In genomic region chr8:72134756-72135445, GRCm38 (mm10) we compare ENCODE assay signal across 8 mouse cellular contexts. TPM values are rescaled to one million over a fixed set of nuclear protein-coding genes. Genes with fewer than 3 reads are reported as not detected.
DNase-seq lines count a peak whose midpoint lies in the region; ATAC-seq and TF ChIP-seq lines count a peak whose summit lies in the region.

Tpm4 (plus strand) TSS chr8:72134975.

- TF ChIP-seq EP300 in liver, embryonic 14.5 days (IDR thresholded peaks at IDR 0.05; ENCODE audit: low read depth), result no peak

- TF ChIP-seq POLR2A in bone marrow, adult 2 months (IDR thresholded peaks at IDR 0.05; ENCODE audit: borderline replicate concordance, control insufficient read depth, low read depth, low read length), result peak; percentile 89

- H3K4me1 ChIP-seq in bone marrow, adult 2 months (ENCODE audit: control insufficient read depth, insufficient read depth, low read length), result peaks cover 5% of the 10 kb centered on the region; the same call in 1 of the 2 replicates
- peaks cover 42% of the 10 kb centered on the region for H3K4me1 ChIP-seq in heart, embryonic 15.5 days (replicated peaks)
- H3K4me1 ChIP-seq in liver, embryonic 14.5 days (replicated peaks; ENCODE audit: control insufficient read depth in 2 of 2, insufficient read depth in 2 of 2, low read length in 1 of 2), result peaks cover 0 to 15% of the 10 kb centered on the region in 2 experiments; a peak in 3 of 4 replicates
- peaks cover 10% of the 10 kb centered on the region for H3K4me1 ChIP-seq in stomach, embryonic 15.5 days

- H3K9me3 ChIP-seq in heart, embryonic 15.5 days (replicated peaks), result no peaks in the 10 kb centered on the region
- no peaks in the 10 kb centered on the region for H3K9me3 ChIP-seq in liver, embryonic 14.5 days (ENCODE audit: control insufficient read depth, low read length)
- no peaks in the 10 kb centered on the region for H3K9me3 ChIP-seq in stomach, embryonic 15.5 days

- peaks cover 47% of the 10 kb centered on the region for H3K79me2 ChIP-seq in C2C12 (ENCODE audit: control insufficient read depth, insufficient read depth)

- WGBS in bone marrow, adult 2 months, result 6% methylated on average over 46 of the region's 49 CpGs
- WGBS in heart, embryonic 15.5 days, result 1% methylated on average over 49 of the region's 49 CpGs
- WGBS in liver, embryonic 14.5 days (ENCODE audit: insufficient replicate concordance), result 2% methylated on average over 46 of the region's 49 CpGs
- under 1% methylated on average over 32 of the region's 49 CpGs for WGBS in stomach, embryonic 15.5 days

- H3K27me3 ChIP-seq in C2C12 (ENCODE audit: control insufficient read depth, insufficient read depth, insufficient read length), result no peaks in the 10 kb centered on the region
- H3K27me3 ChIP-seq in heart, embryonic 15.5 days, result no peaks in the 10 kb centered on the region
- peaks cover 24% of the 10 kb centered on the region for H3K27me3 ChIP-seq in liver, embryonic 14.5 days (ENCODE audit: control insufficient read depth, insufficient read depth, low read length)
- no peaks in the 10 kb centered on the region for H3K27me3 ChIP-seq in stomach, embryonic 15.5 days (replicated peaks)

- H3K4me2 ChIP-seq in heart, embryonic 15.5 days, result peak within 1 kb of the TSS; percentile 87
- H3K4me2 ChIP-seq in liver, embryonic 14.5 days (ENCODE audit: low read depth), result peak within 1 kb of the TSS; percentile 73
- peak within 1 kb of the TSS; percentile 76 for H3K4me2 ChIP-seq in stomach, embryonic 15.5 days

- H3K27ac ChIP-seq in bone marrow, adult 2 months (ENCODE audit: control insufficient read depth, insufficient read depth, low read depth, low read length, poor library complexity), result peak within 1 kb of the TSS; percentile 96
- H3K27ac ChIP-seq in heart, embryonic 15.5 days, result peak within 1 kb of the TSS; percentile 99
- H3K27ac ChIP-seq in liver, embryonic 14.5 days, result peak within 1 kb of the TSS; percentile 39; the same call in 1 of the 2 replicates
- peak within 1 kb of the TSS; percentile 99 for H3K27ac ChIP-seq in stomach, embryonic 15.5 days

- TF ChIP-seq CTCF in C2C12 (IDR thresholded peaks at IDR 0.05; ENCODE audit: control insufficient read depth, insufficient read depth, insufficient read length), result no peak
- TF ChIP-seq CTCF in bone marrow, adult 2 months (IDR thresholded peaks at IDR 0.05; ENCODE audit: control insufficient read depth, insufficient read depth, low read length), result no peak
- no peak for TF ChIP-seq CTCF in liver, embryonic 14.5 days (IDR thresholded peaks at IDR 0.05; ENCODE audit: low read depth)

- H3ac ChIP-seq in C2C12 (ENCODE audit: control insufficient read depth, insufficient read length, low read depth), result peak within 1 kb of the TSS; percentile 99

- peak; percentile 90 for DNase-seq in kidney, postnatal 10 days
- DNase-seq in liver, embryonic 14.5 days (ENCODE audit: low read depth in 3 of 3, low spot score in 3 of 3), result no peak
- peak; percentile 80 for DNase-seq in naive thymus-derived CD4-positive, alpha-beta T cell, adult 2 months (ENCODE audit: low read depth)

- peak within 1 kb of the TSS; percentile 83 for H3K4me3 ChIP-seq in C2C12 (ENCODE audit: insufficient read depth, poor library complexity, severe bottlenecking)
- peak within 1 kb of the TSS; percentile 67 for H3K4me3 ChIP-seq in bone marrow, adult 2 months (replicated peaks; ENCODE audit: control insufficient read depth, low read depth, low read length)
- peak within 1 kb of the TSS; percentile 92 for H3K4me3 ChIP-seq in heart, embryonic 15.5 days
- H3K4me3 ChIP-seq in liver, embryonic 14.5 days (ENCODE audit: insufficient read depth in 1 of 2, low read depth in 2 of 2, low read length in 2 of 2), result peak within 1 kb of the TSS; percentile 59 to 68
- peak within 1 kb of the TSS; percentile 87 for H3K4me3 ChIP-seq in stomach, embryonic 15.5 days (replicated peaks)

- H3K79me3 ChIP-seq in C2C12 (ENCODE audit: low read depth), result peaks cover 36% of the 10 kb centered on the region

- H3K9ac ChIP-seq in heart, embryonic 15.5 days, result peak within 1 kb of the TSS; percentile 96
- H3K9ac ChIP-seq in liver, embryonic 14.5 days (replicated peaks), result peak within 1 kb of the TSS; percentile 68
- peak within 1 kb of the TSS; percentile 95 for H3K9ac ChIP-seq in stomach, embryonic 15.5 days

- H3K36me3 ChIP-seq in C2C12 (ENCODE audit: control insufficient read depth, insufficient read depth), result peaks cover 29% of the 10 kb centered on the region
- H3K36me3 ChIP-seq in heart, embryonic 15.5 days, result peaks cover 18% of the 10 kb centered on the region
- no peaks in the 10 kb centered on the region for H3K36me3 ChIP-seq in liver, embryonic 14.5 days (replicated peaks; ENCODE audit: control insufficient read depth, insufficient read depth, low read depth)
- H3K36me3 ChIP-seq in stomach, embryonic 15.5 days, result peaks cover 13% of the 10 kb centered on the region

- ATAC-seq in erythroid progenitor cell, adult 5-6 weeks (replicated peaks; ENCODE audit: low FRiP score, poor library complexity, severe bottlenecking), result no peak
- ATAC-seq in heart, embryonic 15.5 days (replicated peaks; ENCODE audit: insufficient number of reproducible peaks, insufficient read depth, low FRiP score, low read depth), result peak; percentile 83
- peak; percentile 60 for ATAC-seq in liver, embryonic 14.5 days (ENCODE audit: insufficient read depth)
- peak; percentile 80 for ATAC-seq in stomach, embryonic 15.5 days (ENCODE audit: insufficient read depth, low FRiP score, low read depth)

TF ChIP-seq in C2C12, 6 proteins besides CTCF, POLR2A, EP300 and RAD21:
- no peak for TF ChIP-seq MYOG (IDR thresholded peaks at IDR 0.05; ENCODE audit: control insufficient read depth, extremely low read depth, insufficient read length)
- peak; percentile 51 for TF ChIP-seq MYOD1 (IDR thresholded peaks at IDR 0.05; ENCODE audit: control insufficient read depth, insufficient read length, low read depth)
- no peak for TF ChIP-seq FOSL1 (IDR thresholded peaks at IDR 0.05; ENCODE audit: insufficient read depth, low read length, poor library complexity, severe bottlenecking)

RNA-seq across cellular contexts. Expression of gene Tpm4, which starts in this region (rescaled TPM):
- polyA plus RNA-seq in C2C12 (2012; fragmentation: generic; extraction: Trizol), result 434 TPM
- 80.7 and 138 TPM in 2 replicates for polyA plus RNA-seq in bone marrow, adult 2 months (2011; ENCODE audit: insufficient read depth, insufficient read length, low replicate concordance, missing spikeins)
- total RNA-seq in erythroid progenitor cell, adult 5-6 weeks (2015; ENCODE audit: low replicate concordance), result 19.3 and 26.3 TPM in 2 replicates
- total RNA-seq in erythroid progenitor cell, adult 5-6 weeks (2017; ENCODE audit: low replicate concordance), result 20.3 and 23.4 TPM in 2 replicates
- polyA plus RNA-seq in heart, embryonic 15.5 days (2015; fragmentation: Nextera tagmentation; extraction: Ambion mirVana), result 330 and 373 TPM in 2 replicates
- polyA plus RNA-seq in liver, embryonic 14.5 days (2012; rRNA removed), result 28.7 and 49.0 TPM in 2 replicates
- 69.2 and 76.4 TPM in 2 replicates for polyA plus RNA-seq in liver, embryonic 14.5 days (2014; fragmentation: Nextera tagmentation; extraction: Ambion mirVana)
- 591 and 600 TPM in 2 replicates for polyA plus RNA-seq in stomach, embryonic 15.5 days (2015; fragmentation: Nextera tagmentation; extraction: Ambion mirVana)

Comparison
In these comparisons a context has a peak if more than half of its experiments do, and no peak if none do; other contexts are left out.
1. H3K27ac ChIP-seq: peak in every context shown above with its lines; median percentile 99 in heart, embryonic 15.5 days; 99 in stomach, embryonic 15.5 days; 96 in bone marrow, adult 2 months; 39 in liver, embryonic 14.5 days.
2. DNase-seq: peak in kidney, postnatal 10 days (single experiment) and naive thymus-derived CD4-positive, alpha-beta T cell, adult 2 months (single experiment); none in liver, embryonic 14.5 days (0 of 3).
3. Peak in every context shown above with its lines, with median percentiles within 50 percentile points of each other: H3K4me3 ChIP-seq, H3K4me2 ChIP-seq and H3K9ac ChIP-seq.